Comparison of ENCODE assay signal across 9 mouse cellular contexts in the genomic region with DNA sequence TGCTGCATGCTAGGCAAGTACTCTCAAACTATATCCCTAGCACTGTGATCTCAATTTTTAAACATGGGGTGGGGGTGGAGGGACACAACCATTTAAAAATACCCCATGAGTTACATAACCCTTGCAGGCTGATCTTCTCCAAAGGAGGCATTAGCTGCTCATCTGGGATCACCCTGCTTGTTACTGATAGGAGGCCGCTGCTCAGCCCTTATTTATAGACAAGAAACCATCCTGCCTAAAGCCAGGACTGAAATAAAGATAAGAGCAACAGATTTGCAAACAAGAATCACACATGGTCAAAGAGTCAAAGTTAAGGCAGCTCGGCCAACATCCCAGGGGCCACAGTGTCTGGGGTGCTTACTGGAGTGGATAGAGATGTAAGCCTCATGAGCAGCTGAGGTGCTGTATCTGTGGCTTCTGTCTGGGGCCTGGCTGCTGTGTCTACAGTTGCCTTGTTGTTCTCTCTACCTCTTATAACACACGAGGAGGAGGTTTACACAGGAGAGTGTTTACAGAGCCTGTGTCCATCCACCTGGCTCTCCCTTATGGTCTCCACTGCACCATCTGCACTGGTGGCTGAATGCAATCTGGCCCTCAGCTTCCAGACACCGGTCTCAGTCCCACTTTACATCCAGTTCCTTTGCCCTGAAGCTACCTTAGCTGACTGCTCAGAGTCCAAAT. TPM values are rescaled to one million over a fixed set of nuclear protein-coding genes. Genes with fewer than 3 reads are reported as not detected.
DNase-seq lines count a peak whose midpoint lies in the region; ATAC-seq and TF ChIP-seq lines count a peak whose summit lies in the region.
"Had no signal": no experiment of that assay in that cellular context is flagged by ENCODE, and none has a peak within 500 bp of the region (broad histone marks: within the 10 kb centered on the region; RNA-seq: fewer than 3 reads in every experiment).

No protein-coding gene starts in this region.

- no peaks in the 10 kb centered on the region for H3K36me3 ChIP-seq in forebrain, embryonic 16.5 days (ENCODE audit: control insufficient read depth, insufficient read depth)
- H3K36me3 ChIP-seq in forebrain, postnatal 0 days (ENCODE audit: insufficient read depth): no peaks in the 10 kb centered on the region
- H3K36me3 ChIP-seq in lung, embryonic 15.5 days: no peaks in the 10 kb centered on the region
- no peaks in the 10 kb centered on the region for H3K36me3 ChIP-seq in stomach, postnatal 0 days (ENCODE audit: control insufficient read depth, insufficient read depth, low read length)
- H3K36me3 ChIP-seq in midbrain, embryonic 10.5 days: no peaks in the 10 kb centered on the region

- no peak overlapping the region for H3K27ac ChIP-seq in forebrain, embryonic 16.5 days (ENCODE audit: low read length)
- H3K27ac ChIP-seq in forebrain, postnatal 0 days (ENCODE audit: low read depth, low read length): no peak overlapping the region
- no peak overlapping the region for H3K27ac ChIP-seq in lung, embryonic 15.5 days
- H3K27ac ChIP-seq in stomach, postnatal 0 days (replicated peaks): no peak overlapping the region
- no peak overlapping the region; the same call in 1 of the 2 replicates for H3K27ac ChIP-seq in midbrain, embryonic 10.5 days (replicated peaks)
- H3K27ac ChIP-seq in layer of hippocampus, adult 2 months: no peak overlapping the region

- peak; percentile 62 for ATAC-seq in forebrain, embryonic 16.5 days
- ATAC-seq in forebrain, postnatal 0 days: no peak
- peak; percentile 8; the same call in 1 of the 2 replicates for ATAC-seq in lung, embryonic 15.5 days (ENCODE audit: borderline replicate concordance, extremely low read depth, low FRiP score, low TSS enrichment)
- ATAC-seq in stomach, postnatal 0 days (ENCODE audit: low FRiP score, low TSS enrichment): 0 out of 2 replicates have a peak, but pooled peaks have one; percentile 35

- H3K9ac ChIP-seq in forebrain, embryonic 16.5 days (replicated peaks; ENCODE audit: low read depth, low read length): no peak overlapping the region
- no peak overlapping the region for H3K9ac ChIP-seq in forebrain, postnatal 0 days
- no peak overlapping the region for H3K9ac ChIP-seq in lung, embryonic 15.5 days
- no peak overlapping the region for H3K9ac ChIP-seq in stomach, postnatal 0 days (ENCODE audit: low read length)

- 77% methylated on average over 4 of the region's 4 CpGs for WGBS in forebrain, embryonic 16.5 days
- WGBS in forebrain, postnatal 0 days: 76% methylated on average over 4 of the region's 4 CpGs
- WGBS in lung, embryonic 15.5 days: 40% methylated on average over 4 of the region's 4 CpGs
- 58% methylated on average over 4 of the region's 4 CpGs for WGBS in stomach, postnatal 0 days
- 76% methylated on average over 4 of the region's 4 CpGs for WGBS in midbrain, embryonic 10.5 days

- no peaks in the 10 kb centered on the region for H3K27me3 ChIP-seq in forebrain, embryonic 16.5 days (replicated peaks; ENCODE audit: control insufficient read depth, insufficient read depth, low read length)
- H3K27me3 ChIP-seq in forebrain, postnatal 0 days (ENCODE audit: insufficient read depth, low read length): no peaks in the 10 kb centered on the region
- H3K27me3 ChIP-seq in lung, embryonic 15.5 days: no peaks in the 10 kb centered on the region
- H3K27me3 ChIP-seq in stomach, postnatal 0 days (ENCODE audit: control insufficient read depth, insufficient read depth, low read length): no peaks in the 10 kb centered on the region
- H3K27me3 ChIP-seq in midbrain, embryonic 10.5 days (ENCODE audit: low read depth, poor library complexity, severe bottlenecking): no peaks in the 10 kb centered on the region

- no peak for TF ChIP-seq EP300 in stomach, postnatal 0 days (optimal IDR thresholded peaks at IDR 0.05)

- no peaks in the 10 kb centered on the region for H3K9me3 ChIP-seq in forebrain, embryonic 16.5 days (ENCODE audit: control insufficient read depth, low read length)
- no peaks in the 10 kb centered on the region for H3K9me3 ChIP-seq in forebrain, postnatal 0 days (ENCODE audit: low read length)
- no peaks in the 10 kb centered on the region for H3K9me3 ChIP-seq in lung, embryonic 15.5 days
- no peaks in the 10 kb centered on the region for H3K9me3 ChIP-seq in stomach, postnatal 0 days (ENCODE audit: control insufficient read depth, low read length)
- no peaks in the 10 kb centered on the region for H3K9me3 ChIP-seq in midbrain, embryonic 10.5 days (replicated peaks)

- no peak for DNase-seq in forebrain, postnatal 0 days
- no peak for DNase-seq in lung, postnatal 25 days (ENCODE audit: low spot score)
- DNase-seq in kidney, postnatal 14 days: peak; percentile 35
- DNase-seq in stomach, postnatal 0 days (ENCODE audit: low spot score): no peak
- no peak for DNase-seq in midbrain, embryonic 10.5 days (ENCODE audit: low spot score)
- DNase-seq in layer of hippocampus, adult 2 months (ENCODE audit: low spot score in 2 of 2): no peak

- no peaks in the 10 kb centered on the region for H3K4me1 ChIP-seq in forebrain, embryonic 16.5 days (replicated peaks; ENCODE audit: control insufficient read depth, insufficient read depth, low read length)
- H3K4me1 ChIP-seq in forebrain, postnatal 0 days (ENCODE audit: insufficient read depth): no peaks in the 10 kb centered on the region
- H3K4me1 ChIP-seq in lung, embryonic 15.5 days: 0 out of 2 replicates have a peak, but pooled peaks cover 5% of the 10 kb centered on the region
- no peaks in the 10 kb centered on the region for H3K4me1 ChIP-seq in stomach, postnatal 0 days (replicated peaks; ENCODE audit: control insufficient read depth, insufficient read depth)
- H3K4me1 ChIP-seq in midbrain, embryonic 10.5 days: peaks cover 10% of the 10 kb centered on the region

- H3K4me2 ChIP-seq in forebrain, embryonic 16.5 days (ENCODE audit: low read length): no peak overlapping the region
- H3K4me2 ChIP-seq in forebrain, postnatal 0 days (ENCODE audit: low read depth): no peak overlapping the region
- H3K4me2 ChIP-seq in lung, embryonic 15.5 days: no peak overlapping the region
- no peak overlapping the region for H3K4me2 ChIP-seq in stomach, postnatal 0 days (replicated peaks; ENCODE audit: low read depth)

- H3K4me3 ChIP-seq in forebrain, embryonic 16.5 days (replicated peaks; ENCODE audit: low read length): no peak overlapping the region
- no peak overlapping the region for H3K4me3 ChIP-seq in forebrain, postnatal 0 days (ENCODE audit: low read depth, low read length)
- no peak overlapping the region for H3K4me3 ChIP-seq in lung, embryonic 15.5 days
- H3K4me3 ChIP-seq in stomach, postnatal 0 days (ENCODE audit: low read depth, low read length): no peak overlapping the region
- no peak overlapping the region for H3K4me3 ChIP-seq in midbrain, embryonic 10.5 days
- no peak overlapping the region for H3K4me3 ChIP-seq in layer of hippocampus, adult 2 months
- H3K4me3 ChIP-seq: erythroblast, embryonic 14.5 days had no signal

- no peak for TF ChIP-seq CTCF in forebrain, postnatal 0 days (IDR thresholded peaks at IDR 0.05; ENCODE audit: low read depth)
- TF ChIP-seq CTCF in stomach, postnatal 0 days (IDR thresholded peaks at IDR 0.05; ENCODE audit: low read depth): no peak
- no peak for TF ChIP-seq CTCF in layer of hippocampus, adult 2 months (conservative IDR thresholded peaks at IDR 0.05)

RNA-seq across cellular contexts. Expression of gene Cdc14b, which starts 38.0 kb away (rescaled TPM):
- 1.7 and 2.9 TPM in 2 replicates for polyA plus RNA-seq in forebrain, embryonic 16.5 days (2015; fragmentation: Nextera tagmentation; extraction: Ambion mirVana)
- total RNA-seq in forebrain, postnatal 0 days (2014; rRNA removed): 1.7 and 3.0 TPM in 2 replicates
- 0.42 and 0.75 TPM in 2 replicates for polyA plus RNA-seq in forebrain, postnatal 0 days (2015; fragmentation: Nextera tagmentation; extraction: Ambion mirVana)
- polyA plus RNA-seq in lung, embryonic 15.5 days (2015; fragmentation: Nextera tagmentation; extraction: Ambion mirVana): 12.4 and 13.5 TPM in 2 replicates
- 11.8 and 12.1 TPM in 2 replicates for polyA plus RNA-seq in stomach, postnatal 0 days (2015; fragmentation: Nextera tagmentation; extraction: Ambion mirVana)
- polyA plus RNA-seq in midbrain, embryonic 10.5 days (2016; fragmentation: Nextera tagmentation; extraction: Ambion mirVana): 9.5 and 12.6 TPM in 2 replicates
- 10 to 100 TPM in 1 of 2 experiments, 1 to 10 TPM in 1; 9.8 to 14.2 TPM for total RNA-seq in layer of hippocampus, adult 2 months (2021)
- polyA plus RNA-seq: erythroblast, embryonic 14.5 days had no signal
